Mouse (Mus musculus): ENCODE data around the gene Adipor1. TPM values are rescaled to one million over a fixed set of nuclear protein-coding genes. Genes with fewer than 3 reads are reported as not detected.

The Adipor1 gene
- total RNA-seq (2021): 100 to 1,000 TPM; 158 to 166 TPM
- long read RNA-seq, experiment 1, transcript Adipor1-202 (8 exons, 3,446 nt): minor isoform, 30 of 546 reads
- long read RNA-seq, experiment 1, transcript Adipor1-201 (8 exons, 3,123 nt): major isoform, 345 of 546 reads
- long read RNA-seq, experiment 1, partial matches to known transcripts: 141 of 546 reads
- long read RNA-seq, experiment 1, other reads (novel, unspliced or antisense): 30 of 546 reads
- long read RNA-seq, experiment 2, transcript Adipor1-201 (8 exons, 3,123 nt): major isoform, 469 of 703 reads
- long read RNA-seq, experiment 2, transcript Adipor1-202 (8 exons, 3,446 nt): minor isoform, 46 of 703 reads
- long read RNA-seq, experiment 2, partial matches to known transcripts: 154 of 703 reads
- long read RNA-seq, experiment 2, other reads (novel, unspliced or antisense): 34 of 703 reads

DNA sequence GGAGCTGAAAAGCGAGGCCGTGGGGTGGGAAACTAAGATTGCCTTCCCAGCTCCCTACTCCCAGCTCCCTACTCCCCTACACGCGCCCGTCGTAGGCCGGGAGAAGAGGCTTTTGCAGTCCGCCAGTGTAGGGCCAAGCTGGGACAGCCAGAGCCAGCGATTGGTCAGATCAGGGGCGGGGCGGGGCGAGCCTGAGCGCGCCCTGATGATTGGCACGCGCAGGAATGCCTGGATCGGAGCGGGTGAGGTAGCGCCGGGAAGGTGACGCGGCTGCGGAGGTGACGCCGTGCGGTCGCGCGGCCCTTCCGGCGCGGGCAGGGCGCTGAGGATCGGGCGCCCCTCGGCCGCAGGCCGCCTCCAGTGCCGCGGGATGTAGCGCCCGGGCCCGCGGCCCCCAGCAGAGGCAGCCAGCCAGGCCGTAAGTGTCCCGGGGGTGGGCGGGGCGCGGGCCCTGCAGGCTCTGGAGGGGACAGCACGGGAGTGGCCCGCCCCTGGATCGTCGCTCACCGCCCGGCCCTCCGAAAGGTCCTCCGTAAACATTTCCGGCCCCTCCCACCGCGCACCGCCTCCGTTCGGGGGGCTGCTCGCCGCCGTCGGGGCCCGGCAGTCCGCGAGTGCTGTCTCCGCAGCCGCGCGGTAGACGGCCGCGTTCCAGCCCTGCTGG is at the start of gene Adipor1:
Adipor1 (plus strand) TSS at position 211 of the 664 bp plus-strand sequence.
- intact Hi-C loops (cut with DNase I): loop anchor here (5.0 kb wide), 1 partner anchor 48 kb away; no protein-coding TSS in a partner anchor
- DNase-seq: peak; percentile 91 to 97

DNA sequence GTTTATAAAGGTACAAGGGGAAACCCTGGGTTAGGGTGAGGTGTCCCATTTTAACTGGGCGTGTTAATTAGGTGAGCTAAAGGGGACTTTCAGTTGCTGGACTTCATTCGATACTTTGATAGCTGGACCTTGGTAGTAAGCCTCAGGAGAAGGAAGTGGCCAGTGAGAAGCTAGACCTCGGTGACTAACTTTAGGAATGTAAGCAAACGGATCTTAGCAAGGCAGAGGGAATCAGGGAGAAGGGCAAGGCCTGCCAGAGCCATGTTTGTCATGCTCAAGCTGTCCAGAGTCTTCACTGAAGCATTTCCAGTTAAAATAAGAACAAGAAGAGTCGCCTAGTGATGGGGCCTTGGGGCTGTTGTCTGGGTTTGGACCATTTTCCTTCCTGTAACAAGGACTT is 49.7 kb upstream of the Adipor1 start:
- intact Hi-C loops (cut with DNase I): loop anchor here (5.0 to 10.0 kb wide), 2 partner anchors 52 to 229 kb away; partner anchors contain the start of gene Adipor1
- DNase-seq: no peak

DNA sequence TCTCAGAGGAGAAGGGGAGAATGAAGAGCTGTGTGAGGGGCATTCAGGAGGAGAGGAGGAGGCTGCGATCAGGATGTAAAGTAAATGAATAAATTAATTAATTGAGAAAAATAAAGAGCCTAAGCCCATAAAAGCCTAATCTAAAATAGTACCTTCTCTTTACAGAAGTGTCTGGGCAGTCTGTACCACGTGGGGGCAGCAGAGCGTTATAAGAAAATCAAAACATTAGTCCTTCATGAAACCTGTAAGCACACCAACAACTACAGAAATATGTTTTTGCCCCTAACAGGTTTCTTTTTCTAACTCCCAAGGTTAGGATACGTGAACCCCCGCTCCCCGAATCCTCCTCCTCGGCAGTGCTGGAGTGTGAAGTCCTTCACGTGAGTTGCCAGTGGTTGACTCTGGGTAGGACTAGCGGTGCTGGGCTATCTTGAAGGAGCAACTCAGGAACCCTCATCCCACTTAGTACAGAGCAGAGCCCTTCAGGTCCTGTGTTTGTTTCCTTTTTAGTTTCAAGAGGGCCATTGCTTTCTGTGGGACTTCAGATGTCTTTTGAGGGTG is 46.3 kb upstream of the Adipor1 start:
- intact Hi-C loops (cut with DNase I): loop anchor here (5.0 to 10.0 kb wide), 2 partner anchors 48 to 226 kb away; partner anchors contain the start of gene Adipor1
- DNase-seq: peak; percentile 49 to 62

DNA sequence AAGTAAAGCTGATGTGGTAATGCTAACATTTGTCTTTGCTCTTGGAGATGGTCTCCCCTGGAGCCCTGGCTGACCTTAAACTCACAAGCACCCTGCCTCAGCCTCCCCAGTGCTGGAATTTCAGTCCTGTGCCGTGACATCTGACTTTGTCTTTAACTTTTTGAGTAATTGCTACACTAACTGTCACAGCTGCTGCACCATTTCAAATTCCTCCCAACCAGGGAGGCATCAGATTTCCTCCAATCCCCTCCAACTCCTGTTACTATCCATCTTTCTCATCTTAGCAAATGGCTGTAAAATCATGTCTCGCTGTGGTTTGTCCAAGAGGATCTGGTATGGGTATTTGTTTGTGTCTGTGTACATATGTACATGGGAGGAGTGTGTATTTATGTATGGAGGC is 41.1 kb upstream of the Adipor1 start:
- DNase-seq: no peak
- intact Hi-C loops (cut with DNase I): loop anchor here (5.0 kb wide), 1 partner anchor 78 kb away; no protein-coding TSS in a partner anchor

DNA sequence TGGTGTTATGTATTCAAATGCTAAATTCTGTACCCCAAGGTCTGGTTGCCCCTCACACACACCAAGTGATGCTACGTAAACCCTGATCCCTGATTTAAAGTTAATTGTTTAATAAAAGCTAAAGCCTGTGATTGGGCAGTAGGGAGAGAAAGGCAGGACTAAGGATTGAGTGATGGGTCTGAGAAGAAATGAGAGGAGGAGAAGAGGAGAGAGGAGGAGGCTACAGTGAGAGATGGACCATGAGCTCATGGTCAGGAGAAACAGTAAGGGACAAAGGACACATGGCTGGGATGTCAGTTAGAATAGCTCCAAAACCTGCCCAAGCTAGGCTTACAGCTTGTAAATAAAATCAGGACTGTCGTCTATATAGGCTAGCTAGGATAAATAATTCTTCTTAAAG is 34.1 kb upstream of the Adipor1 start:
- DNase-seq: no peak
- intact Hi-C loops (cut with DNase I): no loop called here

DNA sequence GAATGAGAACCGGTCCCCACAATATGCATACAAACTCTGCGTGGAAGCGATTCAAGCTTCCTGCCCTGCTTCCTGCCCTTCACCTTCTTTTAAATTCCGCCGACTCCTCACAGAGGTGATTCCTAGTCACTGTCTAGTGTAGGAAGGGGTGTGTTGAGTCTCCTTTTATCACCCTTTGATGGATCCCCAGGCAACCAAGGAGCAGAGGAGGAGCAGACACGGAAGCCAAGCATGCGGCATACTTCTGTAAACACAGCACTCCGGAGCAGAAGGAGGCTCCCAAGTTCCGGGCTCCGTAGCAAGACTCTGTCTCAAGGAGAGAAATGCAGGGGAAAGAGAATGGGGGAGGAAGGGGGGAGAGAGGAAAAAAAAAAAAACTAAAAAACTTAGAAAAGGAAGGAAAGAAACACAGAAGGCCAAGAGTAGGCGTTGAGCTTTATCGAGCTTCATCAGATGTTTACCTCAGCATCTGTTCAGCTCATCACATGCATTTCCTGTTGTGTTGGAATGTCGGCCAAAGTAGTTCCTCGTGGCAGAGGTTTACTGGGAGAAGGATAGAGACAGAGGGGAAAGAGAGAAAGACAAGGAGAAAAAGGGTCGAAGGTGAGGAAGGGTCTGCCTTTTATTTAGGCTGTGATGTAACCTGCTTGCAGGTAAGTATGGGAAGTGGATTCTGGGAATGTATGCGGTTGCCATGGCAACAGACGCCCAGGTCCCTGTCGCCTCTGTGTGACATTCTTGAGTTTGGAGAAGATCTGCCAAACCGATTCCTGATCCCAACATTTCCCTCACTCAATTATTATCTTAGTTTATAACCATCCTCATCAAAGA is 33.2 kb upstream of the Adipor1 start:
- DNase-seq: no peak
- intact Hi-C loops (cut with DNase I): no loop called here

DNA sequence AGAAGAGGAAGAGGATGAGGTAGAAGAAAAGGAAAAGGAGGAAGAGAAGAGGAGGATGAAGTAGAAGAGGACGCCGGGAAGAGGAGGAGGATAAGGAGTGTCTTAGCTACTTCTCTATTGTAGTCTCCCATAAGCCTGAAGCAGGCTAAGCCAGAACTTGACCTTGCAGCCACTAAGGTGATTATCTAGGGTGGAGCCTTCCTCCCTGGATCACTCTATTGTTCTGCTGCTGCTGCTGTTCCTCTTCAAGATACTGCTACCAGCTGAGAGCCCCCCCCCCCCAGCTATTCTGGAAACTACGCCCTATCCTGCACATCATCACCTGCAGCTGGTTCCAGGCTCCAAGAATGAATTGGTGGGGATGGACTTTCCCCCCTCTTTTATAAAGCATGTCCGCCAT is 30.6 kb upstream of the Adipor1 start:
- intact Hi-C loops (cut with DNase I): no loop called here
- DNase-seq: no peak

DNA sequence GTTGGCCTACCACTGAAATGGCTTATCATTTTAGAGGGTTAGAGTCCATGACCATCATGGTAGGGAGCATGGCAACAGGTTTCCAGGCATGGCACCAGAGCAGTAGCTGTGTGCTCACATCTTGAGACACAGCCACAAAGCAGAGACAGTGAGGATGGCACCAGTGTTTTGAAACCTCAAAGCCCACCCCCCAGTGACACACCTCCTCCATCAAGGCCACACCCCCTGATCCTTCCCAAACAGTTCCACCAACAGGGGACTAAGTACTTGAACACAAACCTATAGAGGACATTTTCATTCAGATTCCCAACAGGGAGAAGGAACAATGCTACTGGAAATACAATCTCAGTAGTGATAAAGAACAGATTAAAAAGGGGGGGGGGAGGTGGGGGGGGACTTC is 30.0 kb upstream of the Adipor1 start:
- DNase-seq: no peak
- intact Hi-C loops (cut with DNase I): no loop called here

DNA sequence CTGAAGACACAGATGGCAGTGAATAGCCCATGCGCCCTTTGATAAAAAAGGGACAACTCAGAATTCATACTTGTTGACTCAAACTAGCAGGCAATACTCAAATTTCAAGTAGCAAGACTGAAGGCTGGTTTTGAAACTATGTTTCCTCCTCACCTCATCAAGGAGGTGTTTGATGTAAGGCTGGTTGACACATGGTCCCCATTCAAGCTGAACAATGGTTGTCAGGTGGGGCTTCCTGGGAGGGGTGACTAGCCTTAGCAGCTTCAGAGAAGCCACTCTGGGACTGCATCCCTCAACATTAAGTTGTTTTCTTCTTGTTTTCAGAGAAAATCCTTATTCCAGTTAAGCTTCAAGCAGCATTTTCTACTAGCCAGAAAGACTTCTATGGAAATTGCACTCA is 29.5 kb upstream of the Adipor1 start, which contains the start of gene 4933406M09Rik:
4933406M09Rik (plus strand) TSS at position 275 of the 400 bp plus-strand sequence.
- DNase-seq: no peak
- intact Hi-C loops (cut with DNase I): no loop called here

DNA sequence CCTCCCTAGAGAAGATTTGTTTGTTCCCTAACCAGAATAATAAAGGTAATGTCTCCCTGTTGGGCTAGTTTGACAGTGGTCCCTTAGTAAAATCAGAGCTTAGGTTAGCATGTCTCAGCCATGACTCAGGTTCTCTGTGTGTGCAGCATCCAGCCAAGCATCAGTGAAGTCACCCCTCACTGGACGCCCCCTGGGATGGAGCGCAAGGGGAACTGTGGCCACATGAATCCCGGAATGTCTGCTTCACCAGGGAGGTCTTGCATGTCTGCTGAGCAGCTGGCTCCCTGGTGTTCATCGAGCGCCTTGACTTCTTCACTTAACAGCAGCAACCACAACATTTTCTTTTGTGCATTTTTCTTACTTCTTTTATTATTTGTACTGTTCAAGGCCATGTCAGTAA is 21.4 kb upstream of the Adipor1 start:
- DNase-seq: no peak
- intact Hi-C loops (cut with DNase I): no loop called here

DNA sequence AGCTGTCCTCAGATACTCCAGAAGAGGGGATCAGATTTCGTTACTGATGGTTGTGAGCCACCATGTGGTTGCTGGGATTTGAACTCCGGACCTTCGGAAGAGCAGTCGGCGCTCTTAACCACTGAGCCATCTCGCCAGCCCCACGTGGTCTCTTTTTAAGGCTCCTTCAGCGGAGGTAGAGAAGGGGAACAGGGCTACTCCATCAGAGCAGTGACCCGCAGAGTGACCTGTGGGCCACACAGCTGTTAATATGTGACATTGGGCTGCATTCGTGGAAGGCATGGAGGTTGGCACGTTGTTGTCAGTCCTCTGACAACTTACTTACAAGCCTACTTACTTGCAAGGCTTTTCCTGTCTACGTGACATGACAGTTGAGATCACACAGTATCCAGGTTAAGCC is 17.0 kb upstream of the Adipor1 start:
- DNase-seq: no peak
- intact Hi-C loops (cut with DNase I): no loop called here

DNA sequence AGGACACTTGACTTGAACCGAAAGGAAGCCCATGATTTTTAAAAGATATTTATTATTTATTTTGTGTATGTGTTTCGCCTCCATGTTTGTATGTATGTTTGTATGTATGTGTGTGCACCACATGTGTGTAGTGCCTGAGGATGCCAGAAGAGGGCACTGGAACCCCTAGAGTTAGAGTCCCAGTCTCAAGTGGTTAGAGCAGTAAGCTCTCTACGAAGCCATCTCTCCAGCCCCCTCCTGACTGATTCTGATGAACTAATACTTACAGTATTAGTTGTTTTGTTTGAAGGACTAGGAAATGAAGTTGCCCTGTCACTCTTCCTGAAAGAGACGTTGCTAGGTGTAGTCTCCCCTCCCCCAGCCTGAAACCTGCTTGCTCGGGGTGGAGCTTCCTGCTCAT is 15.4 kb upstream of the Adipor1 start:
- no peak for DNase-seq
- intact Hi-C loops (cut with DNase I): no loop called here

DNA sequence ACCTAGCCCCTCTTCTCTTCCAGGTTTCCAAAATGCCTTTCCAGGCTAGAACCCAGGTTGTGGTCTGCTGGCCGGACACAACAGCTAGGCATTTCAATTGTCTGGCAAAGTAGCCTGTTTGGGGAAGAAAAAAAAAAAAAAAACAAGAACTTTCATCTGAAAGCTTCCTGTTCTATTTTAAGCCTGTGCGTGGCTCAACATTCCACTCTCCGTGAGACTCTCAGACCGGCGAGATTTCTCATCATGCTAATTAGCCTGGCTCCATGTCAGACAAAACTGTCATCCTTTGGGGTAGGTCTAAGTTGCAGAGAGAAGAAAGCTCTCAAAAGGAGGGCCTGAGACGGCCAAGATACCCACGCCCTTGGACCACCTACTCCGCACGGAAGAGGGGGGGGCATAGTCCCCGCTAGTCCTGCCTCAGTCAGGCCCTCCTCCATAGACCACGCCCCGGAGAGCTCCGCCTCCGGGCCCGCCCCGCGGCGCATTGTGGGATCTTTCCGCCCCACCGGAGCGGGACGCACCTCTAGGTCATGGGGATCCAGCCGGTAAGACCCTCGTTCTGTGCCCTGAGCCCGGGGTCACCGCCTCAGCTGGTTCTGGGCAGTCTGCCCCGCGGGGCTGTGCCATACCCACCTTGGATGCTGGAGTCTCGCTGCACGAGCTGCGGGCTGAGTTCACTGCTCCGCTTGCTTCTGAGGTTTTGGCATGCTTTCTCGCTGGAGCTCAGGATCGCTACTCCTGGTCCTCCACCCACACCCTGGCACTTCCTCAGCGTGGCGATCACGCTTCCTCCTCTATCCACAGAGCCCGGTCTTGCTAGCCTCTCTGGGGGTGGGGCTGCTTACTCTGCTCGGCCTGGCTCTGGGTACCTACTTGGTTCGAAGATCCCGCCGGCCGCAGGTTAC is 9.4 kb upstream of the Adipor1 start, which contains the start of gene Cyb5r1:
Cyb5r1 (plus strand) TSS at position 51 of the 905 bp plus-strand sequence.
- intact Hi-C loops (cut with DNase I): no loop called here
- DNase-seq: peak; percentile 71 to 77

DNA sequence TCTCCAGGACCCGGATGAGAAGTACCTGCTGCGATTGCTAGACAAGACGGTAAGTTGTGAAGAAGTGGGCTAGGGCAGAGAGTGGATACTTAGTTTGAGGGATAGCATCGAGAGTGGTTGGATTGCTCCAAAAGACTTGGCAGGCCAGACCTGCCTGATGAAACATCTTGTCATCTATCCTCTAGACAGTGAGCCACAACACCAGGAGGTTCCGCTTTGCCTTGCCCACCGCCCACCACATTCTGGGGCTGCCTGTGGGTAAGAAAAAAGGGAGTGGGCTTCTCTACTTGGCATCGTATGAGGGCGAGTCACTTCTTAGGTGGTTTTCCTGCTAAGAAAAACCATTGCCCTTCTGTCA is 8.8 kb upstream of the Adipor1 start:
- intact Hi-C loops (cut with DNase I): no loop called here
- DNase-seq: no peak

DNA sequence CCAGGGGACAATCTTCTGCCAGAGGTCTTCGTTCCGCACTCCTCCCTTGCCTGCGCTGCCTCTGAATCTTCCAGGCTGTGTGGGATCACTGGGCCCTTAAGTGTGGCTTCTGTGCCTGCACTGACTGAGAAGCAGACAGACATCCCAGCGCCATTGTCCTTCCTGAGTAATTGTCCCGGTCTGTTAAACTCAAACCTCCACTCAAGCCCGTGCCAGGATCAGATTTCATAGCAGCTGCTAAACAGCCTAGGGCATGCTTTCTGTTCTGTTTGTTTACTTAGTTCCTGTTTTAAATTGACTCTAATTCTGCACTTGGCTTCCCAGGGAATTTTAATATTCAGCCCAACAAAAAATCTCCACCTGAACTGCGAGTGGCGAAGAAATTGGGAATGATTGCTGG is 7.1 kb upstream of the Adipor1 start:
- intact Hi-C loops (cut with DNase I): no loop called here
- no peak for DNase-seq

DNA sequence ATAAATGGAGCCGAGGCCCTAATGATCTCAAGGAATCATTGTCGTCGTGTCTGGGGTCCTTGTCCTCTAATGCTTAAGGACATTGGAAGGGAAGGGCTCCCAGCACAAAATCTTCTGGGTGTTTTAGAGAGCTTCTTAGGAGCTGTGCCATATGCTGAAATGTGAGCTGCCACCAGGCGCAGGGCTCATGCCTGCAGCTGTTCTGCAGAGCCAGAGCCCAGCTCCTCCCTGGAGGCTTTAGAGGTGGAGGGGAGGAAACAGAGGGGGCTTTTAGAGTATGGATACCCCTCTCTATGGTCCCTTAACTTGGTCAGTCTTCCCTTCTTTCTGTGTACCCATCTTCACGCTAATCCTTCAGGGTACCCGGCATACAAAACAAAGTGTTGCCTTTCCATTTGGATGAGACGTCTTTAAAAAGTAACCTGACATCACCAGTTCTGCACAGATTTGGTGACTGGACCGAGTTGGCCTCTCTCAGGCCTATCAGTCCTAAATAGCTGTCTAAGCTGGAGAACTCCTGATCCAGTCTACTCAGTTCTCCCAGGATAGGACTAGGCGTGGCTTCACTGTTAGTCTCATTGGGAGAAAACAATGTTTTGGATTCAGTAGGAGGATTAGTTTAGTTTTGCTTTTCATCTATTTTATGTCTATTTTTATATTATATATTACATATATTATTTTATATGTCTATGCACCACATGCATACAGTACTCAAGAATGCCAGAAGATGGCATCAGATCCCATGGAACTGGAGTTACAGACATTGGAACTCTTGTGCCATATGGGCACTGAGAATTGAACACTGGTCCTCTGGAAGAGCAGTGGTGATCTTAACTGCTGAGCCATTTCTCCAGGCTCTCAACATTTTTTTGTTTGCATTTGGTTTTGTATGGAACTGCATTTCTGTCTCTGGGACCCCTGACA is 3.2 kb upstream of the Adipor1 start:
- intact Hi-C loops (cut with DNase I): no loop called here
- peak in 1 of 2 experiments; percentile 27 for DNase-seq

DNA sequence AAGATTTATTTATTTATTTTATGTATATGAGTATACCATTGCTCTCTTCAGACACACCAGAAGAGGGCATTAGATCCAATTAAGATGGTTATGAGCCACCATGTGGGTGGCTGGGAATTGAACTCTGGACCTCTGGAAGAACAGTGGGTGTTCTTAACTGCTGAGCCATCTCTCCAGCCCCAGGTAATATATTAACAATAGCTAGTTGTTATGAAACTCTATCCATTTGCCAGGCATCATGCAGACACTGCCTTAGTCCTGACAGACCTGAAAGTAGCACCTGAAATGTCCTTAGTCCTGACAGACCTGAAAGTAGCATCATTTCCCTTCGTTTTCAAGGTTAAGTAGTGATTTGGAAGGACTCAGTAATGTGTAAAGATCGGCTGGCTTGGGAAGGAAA is 1.1 kb upstream of the Adipor1 start:
- DNase-seq: no peak
- intact Hi-C loops (cut with DNase I): no loop called here

DNA sequence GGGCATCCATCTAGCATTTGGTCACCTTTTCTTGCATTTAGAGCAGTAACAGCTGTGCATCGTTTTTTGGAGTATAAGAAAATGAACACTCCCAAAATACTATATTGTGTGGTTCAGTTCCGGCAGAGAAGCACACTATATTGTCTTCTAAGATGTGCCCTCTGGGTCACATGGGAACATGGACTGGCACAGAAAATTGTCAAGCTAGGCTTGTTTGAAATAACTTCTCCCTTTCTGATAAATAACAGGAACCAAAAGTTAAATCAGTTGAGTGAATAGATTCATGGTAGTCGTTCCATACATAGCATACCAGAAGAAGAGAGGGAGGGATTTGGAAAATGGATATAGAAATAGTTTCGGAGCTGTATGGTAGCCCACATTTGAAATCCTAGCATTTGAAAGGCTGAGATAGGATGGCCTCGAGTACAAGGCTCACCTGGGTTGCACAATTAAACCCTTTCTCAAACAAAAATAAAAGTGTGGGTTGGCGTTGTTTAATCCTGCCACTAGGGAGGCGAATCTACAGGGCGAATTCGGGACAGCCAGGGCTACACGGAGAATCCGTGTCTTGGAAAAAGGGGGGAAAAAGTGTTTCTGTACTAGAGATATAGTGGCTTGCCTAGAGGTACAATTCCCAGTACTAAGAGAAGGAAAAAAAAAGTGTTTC is 544 bp upstream of the Adipor1 start:
- no peak for DNase-seq
- intact Hi-C loops (cut with DNase I): loop anchor here (5.0 kb wide), 1 partner anchor 47 kb away; no protein-coding TSS in a partner anchor
